Mouse (Mus musculus) retina, adult 2 months (tissue): ENCODE data around the gene Ralgps1.
"Not testable (repeated sequence)": the region's sequence is repeated elsewhere in the genome, so short reads cannot be mapped to it uniquely, and the experiment has no call there.

ENCODE experiments used
- DNase-seq: peaks from one replicate; pipeline ENCODE4 v3.0.0-alpha.2; 2012; ENCODE audit warnings: low read depth, low spot score

Ralgps1 gene

DNA sequence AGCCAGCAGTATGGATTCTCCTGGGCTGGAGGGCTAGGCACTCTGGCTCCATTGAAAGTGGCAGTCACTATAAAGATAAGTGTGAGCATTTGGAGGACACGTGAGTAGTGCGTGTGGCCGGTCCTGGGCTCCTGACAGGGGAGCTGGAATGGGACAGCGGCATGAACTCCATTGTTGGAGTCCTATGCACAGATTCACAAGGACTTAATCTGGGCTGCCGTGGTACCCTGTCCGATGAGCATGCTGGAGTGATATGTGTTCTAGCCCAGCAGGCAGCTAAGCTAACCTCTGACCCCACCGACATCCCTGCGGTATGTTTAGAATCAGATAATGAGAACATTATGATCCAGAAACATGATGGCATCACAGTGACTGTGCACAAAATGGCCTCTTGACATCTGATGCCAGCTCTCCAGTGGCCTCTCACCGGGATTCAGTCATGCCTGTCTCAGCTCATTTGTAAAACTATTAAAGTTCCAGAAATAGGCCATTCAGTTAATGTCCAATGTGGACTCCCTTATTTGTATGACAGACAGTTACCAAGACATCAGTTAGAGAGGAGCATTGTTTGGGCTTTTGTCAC, 48.2 kb downstream of the Ralgps1 start:
- DNase-seq, result not testable (repeated sequence)

GRCm38 (mm10) chr2:33321641-33322040, 49.6 kb downstream of the Ralgps1 start:
- no peak for DNase-seq

DNA sequence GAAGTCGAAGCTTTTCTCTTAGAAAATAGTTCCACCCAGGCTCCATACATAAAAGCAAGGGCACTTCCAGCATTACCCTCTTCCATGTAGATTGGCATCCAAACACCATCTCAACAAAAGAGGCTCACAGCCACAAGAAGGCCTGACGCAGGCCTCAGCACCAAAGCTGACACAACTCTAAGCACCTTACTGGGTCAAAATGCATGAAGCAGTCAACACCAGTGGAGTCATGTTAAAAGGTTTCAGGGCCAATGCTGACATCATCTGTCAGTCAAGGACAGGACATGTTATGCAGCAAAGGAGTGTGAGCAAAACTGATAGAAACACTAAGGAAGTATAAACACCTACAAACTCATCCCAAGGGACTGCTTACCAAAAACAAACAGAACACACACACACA, 50.3 kb downstream of the Ralgps1 start:
- no peak for DNase-seq

- DNase-seq, result no peak
Observed at GRCm38 (mm10) chr2:33320568-33320967, 50.7 kb downstream of the Ralgps1 start.

GRCm38 (mm10) chr2:33319934-33320333, 51.4 kb downstream of the Ralgps1 start:
- DNase-seq, result no peak

DNA sequence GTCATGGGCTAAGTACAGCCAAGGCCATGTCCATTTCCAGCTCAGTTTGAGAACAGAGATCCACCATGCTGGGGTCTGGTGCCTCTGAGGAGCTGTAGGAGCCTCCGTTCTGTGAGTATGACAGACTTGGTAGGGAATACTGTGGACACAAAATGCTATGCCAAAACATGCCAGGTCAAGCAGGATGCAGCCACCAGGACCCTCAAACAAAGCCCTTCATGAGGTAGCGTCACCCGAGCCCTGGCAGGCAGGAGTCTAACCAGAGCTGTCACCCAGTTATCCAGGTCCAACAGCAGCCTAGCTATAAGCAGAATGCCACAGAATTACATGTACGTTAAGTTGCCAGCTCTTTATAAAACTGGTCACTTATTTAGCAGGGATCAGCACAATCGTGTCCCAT, 51.8 kb downstream of the Ralgps1 start:
- no peak for DNase-seq

DNA sequence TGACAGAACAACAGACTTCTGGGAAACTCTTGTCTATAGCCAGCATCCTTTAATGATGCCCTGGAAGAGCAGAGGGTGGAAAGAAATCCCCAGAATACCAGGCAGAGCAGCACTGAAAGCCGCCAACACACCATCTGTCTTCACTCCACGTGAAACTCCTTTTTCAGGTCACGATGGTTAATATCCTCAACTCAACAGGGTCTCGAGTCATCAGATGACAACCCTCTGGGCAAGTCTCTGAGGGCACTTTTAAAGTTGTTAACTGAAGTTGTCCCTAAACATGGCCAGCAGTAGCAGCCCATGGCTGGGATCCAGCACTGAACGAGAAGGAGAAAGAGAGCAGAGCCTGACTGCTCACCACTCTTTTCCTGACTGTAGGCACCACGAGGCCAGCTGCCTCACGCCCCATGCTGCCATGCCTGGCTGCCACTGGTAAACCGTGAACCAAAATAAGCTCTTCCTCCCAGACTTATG, 52.8 kb downstream of the Ralgps1 start:
- no peak for DNase-seq

GRCm38 (mm10) chr2:33316516-33316915, 54.8 kb downstream of the Ralgps1 start:
- peak; percentile 37 for DNase-seq

GRCm38 (mm10) chr2:33316063-33316405, 55.3 kb downstream of the Ralgps1 start:
- DNase-seq, result no peak

GRCm38 (mm10) chr2:33315233-33316062, 55.8 kb downstream of the Ralgps1 start:
- DNase-seq, result no peak

- no peak for DNase-seq
Observed at GRCm38 (mm10) chr2:33309426-33309825, 61.9 kb downstream of the Ralgps1 start.

DNA sequence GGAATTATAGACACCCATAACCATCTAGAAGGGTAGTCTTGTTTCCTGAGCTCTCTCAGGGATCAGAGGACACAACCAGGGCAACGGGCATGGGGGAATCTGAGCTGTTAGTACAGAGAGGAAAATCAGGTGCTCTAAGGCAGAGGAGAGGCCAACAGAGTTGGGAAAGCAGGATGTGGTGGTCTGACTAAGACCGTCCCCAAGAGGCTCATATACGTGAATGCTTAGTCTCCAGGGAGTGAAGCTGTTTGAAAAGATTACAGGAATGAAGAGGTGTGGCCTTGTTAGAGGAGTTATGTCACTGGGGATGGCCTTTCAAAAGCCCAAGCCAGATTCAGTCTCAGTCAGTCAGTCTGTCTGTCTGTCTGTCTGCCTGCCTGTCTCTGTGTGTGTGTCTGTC, 64.7 kb downstream of the Ralgps1 start:
- DNase-seq, result no peak

DNA sequence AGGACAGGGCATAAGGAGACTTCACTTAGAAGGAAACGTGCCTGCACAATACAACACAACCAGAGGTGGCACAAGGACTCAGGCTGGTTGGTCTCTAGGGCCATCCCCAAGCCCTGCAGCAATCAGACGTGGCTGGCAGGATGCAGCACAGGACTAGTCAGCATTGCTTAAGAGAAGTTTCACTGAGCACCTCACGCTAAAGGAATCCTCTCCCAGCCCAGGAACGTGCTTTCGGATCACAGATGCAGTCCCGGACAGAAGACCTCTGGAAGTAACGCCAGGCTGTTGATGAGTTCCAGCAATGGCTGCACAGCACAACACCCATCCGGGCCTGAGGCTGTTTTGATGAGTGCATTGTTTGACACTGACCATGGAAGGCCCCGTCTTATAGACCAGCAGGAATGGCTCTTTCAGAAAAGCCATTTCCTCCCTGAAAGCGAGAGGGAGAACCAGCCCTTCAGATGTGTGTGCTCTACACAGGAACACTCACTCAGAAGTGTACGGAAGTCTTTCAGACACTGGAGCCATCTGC, 67.8 kb downstream of the Ralgps1 start:
- no peak for DNase-seq

- DNase-seq, result no peak
Observed at GRCm38 (mm10) chr2:33302828-33303227, 68.5 kb downstream of the Ralgps1 start.

- DNase-seq, result peak; percentile 26
Observed at GRCm38 (mm10) chr2:33302405-33302804, 68.9 kb downstream of the Ralgps1 start.

DNA sequence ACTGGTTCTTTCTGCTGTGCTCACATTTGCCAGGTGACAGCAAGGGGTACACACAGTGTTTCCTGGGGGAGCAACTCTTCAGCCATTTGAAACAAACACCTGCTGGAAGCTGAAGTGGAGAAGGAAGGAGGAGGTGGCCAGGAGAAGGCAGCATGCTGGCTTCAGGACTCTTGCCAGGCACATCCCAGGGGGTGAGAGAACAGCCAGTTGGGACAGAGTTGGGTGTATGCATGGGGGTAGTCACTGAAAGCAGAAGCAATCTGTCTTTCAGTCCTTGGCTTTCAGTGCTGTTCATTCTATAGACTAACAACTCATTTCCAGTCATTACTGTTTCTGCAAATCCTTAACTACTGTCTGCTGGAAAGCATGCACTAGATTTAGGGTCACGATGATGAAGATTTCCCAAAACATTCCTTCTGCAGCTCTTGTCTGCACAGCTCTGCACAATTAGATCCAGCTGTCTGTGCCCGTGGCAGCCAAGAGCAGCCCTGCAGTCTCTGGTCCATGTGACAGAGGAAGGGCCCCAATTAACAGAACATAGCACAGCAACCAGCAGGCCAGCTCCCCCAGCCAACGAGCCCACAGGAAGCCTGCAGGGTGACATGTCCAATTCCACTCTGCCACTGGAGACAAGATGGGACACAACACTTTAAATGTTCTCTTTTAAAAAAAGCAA, 70.8 kb downstream of the Ralgps1 start:
- DNase-seq, result no peak

GRCm38 (mm10) chr2:33298928-33299327, 72.4 kb downstream of the Ralgps1 start:
- DNase-seq, result no peak

GRCm38 (mm10) chr2:33295115-33295514, 76.2 kb downstream of the Ralgps1 start:
- DNase-seq, result no peak

- no peak for DNase-seq
Observed at GRCm38 (mm10) chr2:33292057-33292456, 79.2 kb downstream of the Ralgps1 start.

GRCm38 (mm10) chr2:33290491-33290890, 80.8 kb downstream of the Ralgps1 start:
- DNase-seq, result no peak

DNA sequence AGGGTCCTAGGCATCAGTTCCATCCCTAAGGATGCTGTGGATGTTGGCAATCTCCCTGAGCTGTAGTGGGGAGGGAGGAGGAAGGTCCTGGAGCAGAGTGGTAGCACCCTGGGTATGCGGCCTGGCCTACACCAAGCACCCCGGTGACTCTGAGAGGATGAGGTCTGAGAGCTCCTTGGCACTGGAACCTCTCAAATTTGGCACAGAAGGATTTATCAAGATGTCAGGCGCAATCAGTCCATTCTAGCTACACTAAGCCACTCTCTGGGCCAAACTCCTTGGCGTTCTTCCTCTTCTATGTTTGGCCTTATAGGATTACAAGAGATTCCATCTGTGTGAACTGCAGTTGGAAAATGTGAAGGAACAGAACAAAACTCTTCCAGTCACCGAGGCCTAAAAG, 82.4 kb downstream of the Ralgps1 start:
- no peak for DNase-seq

DNA sequence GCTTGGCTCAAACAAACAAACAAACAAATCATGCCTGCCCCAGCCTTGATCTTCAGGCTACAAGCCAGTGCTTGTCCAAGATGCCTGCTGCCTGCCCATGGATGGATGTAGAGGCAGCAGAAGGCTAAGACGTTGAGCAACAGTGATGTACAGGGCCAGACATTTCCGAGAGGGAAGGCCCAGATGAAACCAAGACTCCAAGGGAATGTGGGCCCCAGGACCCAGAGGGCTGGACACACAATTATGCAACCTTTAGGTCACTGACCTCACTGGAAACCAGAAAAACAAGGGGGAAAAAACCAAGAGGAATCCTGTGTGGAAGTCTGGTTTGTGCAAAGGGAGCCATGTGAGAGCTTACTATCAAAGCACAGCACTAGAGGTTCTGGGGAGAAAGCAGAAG, 87.6 kb downstream of the Ralgps1 start:
- DNase-seq, result no peak
